Mouse (Mus musculus): ENCODE results near the gene Frmd4a. TPM values are rescaled to one million over a fixed set of nuclear protein-coding genes. Genes with fewer than 3 reads are reported as not detected.
A peak's percentile ranks its signal among the peaks of the same experiment; 100 is the strongest.

Frmd4a gene
- total RNA-seq, 2 experiments from 2014 or later, result 216 to 254 TPM

GRCm38 (mm10) chr2:4119678-4120458, 102.4 kb downstream of the Frmd4a start:
- intact Hi-C loops (cut with DNase I), result no loop called here

GRCm38 (mm10) chr2:4131216-4131615, 113.7 kb downstream of the Frmd4a start:
- no peak for DNase-seq
- intact Hi-C loops (cut with DNase I), result no loop called here

More at GRCm38 (mm10) chr2:4119678-4120458, 102.4 kb downstream of the Frmd4a start:
- DNase-seq, result no peak

GRCm38 (mm10) chr2:4137493-4137892, 120.0 kb downstream of the Frmd4a start:
- intact Hi-C loops (cut with DNase I), result no loop called here
- DNase-seq, result no peak

DNA sequence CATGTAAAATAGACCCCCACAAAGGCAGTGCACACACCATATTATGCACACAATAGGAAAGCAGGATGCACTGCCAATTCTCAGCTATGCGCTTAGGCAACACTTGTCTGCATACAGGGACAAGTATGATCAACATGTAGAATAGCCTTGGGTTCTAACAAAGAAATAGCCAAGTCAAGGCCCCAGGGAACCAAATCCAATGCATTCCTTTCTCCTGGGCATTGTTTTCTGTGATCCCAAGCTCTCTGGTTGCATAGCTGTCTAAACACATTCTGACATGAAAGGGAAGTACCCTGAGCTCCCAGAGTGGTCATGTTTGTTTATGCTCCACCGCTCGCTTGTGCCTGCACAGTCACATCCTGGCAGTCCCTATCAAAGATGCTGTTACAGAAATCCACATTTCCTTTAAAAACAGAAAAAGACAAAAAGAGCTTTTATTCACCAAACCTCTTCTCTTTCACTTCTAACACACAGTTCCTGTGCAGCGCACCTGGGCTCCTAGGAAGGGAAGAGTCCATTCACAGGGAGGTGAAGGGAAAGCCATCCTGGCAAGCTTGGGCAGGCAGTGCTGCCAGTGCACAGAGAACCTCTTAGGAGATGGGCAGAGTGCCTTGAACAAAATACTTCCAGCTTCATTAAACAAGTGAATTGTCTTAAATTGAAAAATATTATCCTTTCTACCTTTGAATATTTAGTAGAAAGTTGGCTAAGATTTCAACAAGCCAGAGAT, 124.9 kb downstream of the Frmd4a start:
- intact Hi-C loops (cut with DNase I), result no loop called here
- peak; percentile 20 for DNase-seq

DNA sequence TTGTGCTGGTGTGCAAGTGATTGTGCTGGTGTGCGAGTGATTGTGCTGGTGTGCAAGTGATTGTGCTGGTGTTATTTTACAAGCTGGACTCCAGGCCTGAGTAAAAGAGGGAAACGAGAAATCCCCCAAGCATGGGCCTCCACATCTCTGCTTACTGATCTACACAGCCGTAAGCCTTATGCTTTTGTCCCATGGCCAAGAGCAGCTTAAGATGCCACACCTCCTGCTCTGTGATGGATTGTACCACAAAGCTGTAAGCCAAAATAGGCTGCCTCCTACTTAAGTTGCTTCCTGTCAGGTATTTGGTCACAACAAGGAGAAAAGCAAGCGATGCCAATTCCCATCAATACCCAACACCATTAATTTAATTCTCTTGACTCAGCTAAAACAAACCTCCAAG, 126.9 kb downstream of the Frmd4a start:
- intact Hi-C loops (cut with DNase I), result no loop called here
- DNase-seq, result no peak

DNA sequence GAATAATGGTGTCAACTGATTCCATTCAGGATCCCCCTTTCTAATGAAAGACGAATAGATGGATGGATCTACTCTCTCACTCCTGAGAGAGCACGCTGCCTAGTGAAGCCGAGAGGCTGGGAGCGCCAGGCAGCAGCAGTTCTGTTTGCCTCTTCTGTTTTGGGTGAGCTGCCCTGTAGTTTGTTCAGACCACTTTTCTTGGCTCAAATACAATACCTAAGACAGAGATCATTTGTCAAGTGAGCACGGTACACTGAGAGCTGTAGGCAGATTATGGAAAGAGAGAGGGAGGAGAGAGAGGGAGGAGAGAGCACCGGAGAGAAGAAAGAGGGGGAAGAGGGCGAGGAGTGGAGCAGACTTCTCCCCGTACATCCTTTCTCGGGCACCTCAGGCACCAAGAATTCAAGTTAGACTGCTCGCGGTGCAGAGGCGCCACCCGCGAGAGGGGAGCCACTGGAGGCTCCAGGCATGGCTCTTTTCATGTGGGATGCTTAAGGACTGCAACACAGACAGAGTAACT, 135.1 kb downstream of the Frmd4a start:
- intact Hi-C loops (cut with DNase I), result loop anchor here (10.0 kb wide), 1 partner anchor 108 kb away; no protein-coding TSS in a partner anchor
- peak; percentile 20 for DNase-seq

- intact Hi-C loops (cut with DNase I), result loop anchor here (10.0 kb wide), 1 partner anchor 108 kb away; no protein-coding TSS in a partner anchor
- peak; percentile 67 for DNase-seq
These were observed 135.7 kb downstream of the Frmd4a start for GRCm38 (mm10) chr2:4153131-4153631.

- intact Hi-C loops (cut with DNase I), result loop anchor here (10.0 kb wide), 1 partner anchor 109 kb away; no protein-coding TSS in a partner anchor
- peak; percentile 15 for DNase-seq
These were observed 136.6 kb downstream of the Frmd4a start for GRCm38 (mm10) chr2:4154036-4154653.

DNA sequence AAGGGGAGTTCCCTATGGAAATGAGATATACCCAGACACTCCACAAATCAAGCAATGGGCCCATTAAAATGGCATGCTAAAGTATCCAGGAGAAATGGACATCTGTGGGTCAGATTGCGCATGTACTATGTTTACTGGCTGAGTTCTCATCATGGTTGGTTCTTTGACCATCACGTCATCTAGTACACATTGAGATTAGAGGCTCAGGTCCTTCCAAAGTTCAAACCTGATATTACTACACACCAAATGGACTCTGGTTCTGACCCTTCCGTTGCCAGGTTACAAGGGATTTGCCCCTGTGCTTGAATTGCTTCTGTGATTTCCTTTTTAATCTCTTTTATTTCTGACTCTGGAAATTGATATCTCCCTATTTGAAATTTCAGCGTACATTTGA, 137.1 kb downstream of the Frmd4a start:
- no peak for DNase-seq
- intact Hi-C loops (cut with DNase I), result loop anchor here (10.0 kb wide), 1 partner anchor 110 kb away; no protein-coding TSS in a partner anchor

GRCm38 (mm10) chr2:4155406-4155805, 137.9 kb downstream of the Frmd4a start:
- DNase-seq, result no peak
- intact Hi-C loops (cut with DNase I), result loop anchor here (10.0 kb wide), 1 partner anchor 111 kb away; no protein-coding TSS in a partner anchor

DNA sequence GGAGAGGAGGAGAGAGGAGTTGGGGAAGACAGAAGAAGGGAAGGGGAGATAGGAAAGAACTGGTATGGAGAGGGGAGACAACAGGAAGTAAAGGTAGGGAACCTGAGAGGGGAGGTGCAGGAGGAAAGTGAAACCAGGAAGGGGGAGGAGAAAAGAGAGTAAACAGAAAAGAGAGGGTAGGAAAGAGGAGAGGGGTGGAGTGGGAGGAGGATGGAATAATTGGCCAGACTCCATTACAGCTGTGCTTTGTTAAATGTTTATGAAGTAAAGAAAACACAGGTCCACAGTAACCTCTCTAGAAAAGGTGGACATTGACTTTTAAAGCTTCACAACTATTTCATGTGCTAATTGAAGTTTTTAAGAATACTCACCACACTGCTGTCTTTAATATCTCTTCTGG, 139.0 kb downstream of the Frmd4a start:
- no peak for DNase-seq
- intact Hi-C loops (cut with DNase I), result loop anchor here (10.0 kb wide), 1 partner anchor 112 kb away; no protein-coding TSS in a partner anchor

GRCm38 (mm10) chr2:4157396-4157795, 139.9 kb downstream of the Frmd4a start:
- intact Hi-C loops (cut with DNase I), result loop anchor here (10.0 kb wide), 1 partner anchor 113 kb away; no protein-coding TSS in a partner anchor
- DNase-seq, result no peak

GRCm38 (mm10) chr2:4159574-4160203, 142.2 kb downstream of the Frmd4a start:
- no peak for DNase-seq
- intact Hi-C loops (cut with DNase I), result loop anchor here (10.0 kb wide), 1 partner anchor 115 kb away; no protein-coding TSS in a partner anchor

DNA sequence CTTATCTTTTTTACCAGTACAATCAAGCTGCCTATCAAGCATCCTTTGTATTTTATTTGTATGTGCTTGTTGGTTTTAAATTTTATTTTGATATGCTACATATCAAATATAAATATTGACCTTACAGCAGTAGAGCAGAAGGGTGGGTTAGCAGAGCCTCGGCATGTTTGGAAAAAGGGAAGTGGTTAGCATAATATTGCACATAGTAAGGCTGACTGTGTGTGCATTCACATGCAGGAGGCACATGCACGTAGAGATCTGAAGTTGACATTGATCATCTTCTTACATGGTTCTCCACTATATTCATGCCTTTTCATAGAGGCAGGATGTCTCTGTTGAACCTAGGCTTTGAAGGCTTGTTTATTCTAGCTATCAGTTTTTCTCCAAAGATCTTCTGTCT, 148.7 kb downstream of the Frmd4a start:
- intact Hi-C loops (cut with DNase I), result no loop called here
- DNase-seq, result no peak

GRCm38 (mm10) chr2:4167131-4167530, 149.6 kb downstream of the Frmd4a start:
- no peak for DNase-seq
- intact Hi-C loops (cut with DNase I), result no loop called here

DNA sequence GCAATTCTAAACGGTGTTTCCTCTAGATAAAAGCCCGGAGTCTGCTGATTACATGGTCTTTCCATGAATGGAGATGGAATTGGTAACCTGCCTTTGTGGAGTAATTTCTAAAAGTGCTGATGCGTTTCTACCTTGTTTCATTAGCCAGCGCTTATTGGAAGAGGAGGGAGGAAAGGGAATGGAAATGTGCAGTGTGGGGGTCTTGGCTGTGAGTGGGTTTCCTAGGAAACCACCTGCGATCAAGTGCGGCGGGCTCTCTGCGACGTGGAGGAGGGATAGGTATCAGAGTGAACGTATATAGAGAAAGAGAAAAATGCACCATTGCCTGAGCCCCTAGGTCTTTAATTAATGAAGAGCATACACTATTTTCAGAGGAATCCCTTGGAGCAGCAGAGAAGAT, 152.2 kb downstream of the Frmd4a start:
- intact Hi-C loops (cut with DNase I), result no loop called here
- no peak for DNase-seq

- no peak for DNase-seq
- intact Hi-C loops (cut with DNase I), result no loop called here
These were observed 152.7 kb downstream of the Frmd4a start for GRCm38 (mm10) chr2:4170189-4170588.

DNA sequence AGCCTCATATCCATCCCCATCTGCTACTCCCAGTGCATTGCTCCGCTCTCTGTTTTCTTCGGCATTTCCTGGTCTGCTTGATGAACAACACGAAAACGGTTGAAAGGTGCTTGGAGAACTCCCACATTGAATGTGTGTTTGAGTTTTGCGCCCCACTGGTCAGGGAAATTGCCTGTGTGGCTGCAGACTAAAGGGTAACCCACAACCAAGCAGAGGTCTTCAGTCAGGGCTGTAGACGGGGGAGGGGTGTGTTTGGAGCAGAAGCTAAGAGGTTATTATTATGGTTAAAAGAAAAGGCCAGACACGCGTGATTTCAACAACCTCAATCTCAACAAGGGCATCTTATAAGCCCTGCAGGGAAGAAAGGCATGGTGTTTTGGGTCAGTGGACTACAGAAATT, 167.5 kb downstream of the Frmd4a start:
- intact Hi-C loops (cut with DNase I), result no loop called here
- DNase-seq, result no peak

GRCm38 (mm10) chr2:4187521-4187920, 170.0 kb downstream of the Frmd4a start:
- intact Hi-C loops (cut with DNase I), result no loop called here
- peak; percentile 41 for DNase-seq

- intact Hi-C loops (cut with DNase I), result no loop called here
- DNase-seq, result no peak
These were observed 170.8 kb downstream of the Frmd4a start for GRCm38 (mm10) chr2:4188303-4188702.

All from left cerebral cortex, postnatal 4 days (tissue).